8 mouse cellular contexts compared by ENCODE assay signal in the genomic region with DNA sequence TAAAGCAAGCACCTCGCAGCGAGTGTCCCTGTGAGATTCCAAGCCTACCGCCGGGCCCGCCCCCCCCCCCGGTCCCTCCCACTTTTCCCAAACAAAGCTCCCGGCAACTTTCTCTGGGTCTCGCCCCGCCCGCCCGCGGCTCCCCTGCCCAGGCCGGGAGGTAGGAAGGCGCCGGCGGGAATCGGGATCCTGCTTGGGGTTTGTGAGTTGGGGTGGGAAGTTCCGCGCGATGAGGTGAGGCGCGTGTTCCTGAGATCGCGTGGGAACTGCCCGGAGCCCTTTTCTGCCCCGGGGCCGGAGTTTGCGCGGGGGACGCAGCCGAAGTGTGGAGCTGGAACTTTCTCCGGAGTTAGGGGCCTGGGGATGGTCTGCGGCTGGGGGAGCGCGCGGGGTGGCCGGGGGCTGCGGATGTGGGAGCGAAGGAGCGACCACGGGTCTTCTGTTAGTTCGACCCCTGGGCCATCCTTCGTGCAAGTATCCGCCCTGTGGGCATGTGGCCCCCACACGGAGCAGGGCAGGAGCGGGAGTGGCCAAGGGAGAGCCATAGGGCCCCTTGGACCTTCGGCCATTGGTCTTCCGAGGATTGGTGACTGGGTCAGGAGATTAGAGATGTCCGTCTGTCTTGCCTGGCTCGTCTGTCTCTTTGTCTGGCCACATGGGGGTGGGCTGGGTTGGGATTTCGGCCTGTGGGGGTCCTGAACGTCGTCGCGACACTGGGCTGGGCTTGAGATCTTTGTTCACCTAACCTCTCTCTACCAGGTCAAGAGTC. TPM values are rescaled to one million over a fixed set of nuclear protein-coding genes. Genes with fewer than 3 reads are reported as not detected.
DNase-seq lines count a peak whose midpoint lies in the region; ATAC-seq and TF ChIP-seq lines count a peak whose summit lies in the region.

A gene (plus strand): TSS at position 81 of the 769 bp plus-strand sequence.

- peaks cover 13% of the 10 kb centered on the region for H3K27me3 ChIP-seq in heart, embryonic 14.5 days (ENCODE audit: control insufficient read depth, insufficient read depth, low read length)
- H3K27me3 ChIP-seq in limb, embryonic 10.5 days (ENCODE audit: low read depth, poor library complexity, severe bottlenecking) = peaks cover 27% of the 10 kb centered on the region
- peaks cover 19% of the 10 kb centered on the region for H3K27me3 ChIP-seq in midbrain, embryonic 13.5 days

- H3K4me1 ChIP-seq in cortical plate, adult 2 months (ENCODE audit: control insufficient read depth, insufficient read depth, low read length) = no peaks in the 10 kb centered on the region
- peaks cover 21 to 24% of the 10 kb centered on the region in 2 experiments for H3K4me1 ChIP-seq in heart, embryonic 14.5 days (ENCODE audit: control insufficient read depth in 2 of 2, insufficient read depth in 2 of 2, low read length in 2 of 2)
- peaks cover 54% of the 10 kb centered on the region for H3K4me1 ChIP-seq in limb, embryonic 10.5 days
- H3K4me1 ChIP-seq in midbrain, embryonic 13.5 days (replicated peaks) = peaks cover 50% of the 10 kb centered on the region

- peak; percentile 44 for DNase-seq in gastrocnemius, postnatal 10 days
- no peak for DNase-seq in gastrocnemius, postnatal 36 days
- DNase-seq in limb, embryonic 10.5 days (ENCODE audit: low spot score) = peak; percentile 87
- DNase-seq in frontal cortex, postnatal 10 days (ENCODE audit: low spot score in 2 of 2) = no peak
- DNase-seq in cerebellum, adult 11 months = no peak

- peak within 1 kb of the TSS; percentile 77 for H3K4me2 ChIP-seq in heart, embryonic 14.5 days (ENCODE audit: low read length)
- peak within 1 kb of the TSS; percentile 69 for H3K4me2 ChIP-seq in midbrain, embryonic 13.5 days (replicated peaks)

- intact Hi-C loops in gastrocnemius, postnatal 36 days (cut with DNase I) = no loop called here

- TF ChIP-seq POLR2A in cortical plate, adult 2 months (IDR thresholded peaks at IDR 0.05; ENCODE audit: extremely low read depth, insufficient read depth, low read length) = no peak

- no peak for TF ChIP-seq CTCF in cortical plate, adult 2 months (IDR thresholded peaks at IDR 0.05; ENCODE audit: extremely low read depth, insufficient read depth, low read length)

- no peaks in the 10 kb centered on the region for H3K9me3 ChIP-seq in heart, embryonic 14.5 days (ENCODE audit: control insufficient read depth, low read length)
- H3K9me3 ChIP-seq in limb, embryonic 10.5 days (replicated peaks) = no peaks in the 10 kb centered on the region
- no peaks in the 10 kb centered on the region for H3K9me3 ChIP-seq in midbrain, embryonic 13.5 days

- H3K4me3 ChIP-seq in cortical plate, adult 2 months (ENCODE audit: insufficient read depth, low read length) = peak within 1 kb of the TSS; percentile 16
- H3K4me3 ChIP-seq in heart, embryonic 14.5 days (ENCODE audit: control insufficient read depth in 1 of 2, insufficient read depth in 1 of 2, low read depth in 1 of 2, low read length in 2 of 2) = peak within 1 kb of the TSS; percentile 78 to 98
- peak within 1 kb of the TSS; percentile 98 for H3K4me3 ChIP-seq in limb, embryonic 10.5 days
- peak within 1 kb of the TSS; percentile 59 for H3K4me3 ChIP-seq in midbrain, embryonic 13.5 days (replicated peaks)

- peaks cover 37% of the 10 kb centered on the region for H3K36me3 ChIP-seq in heart, embryonic 14.5 days (ENCODE audit: control insufficient read depth, insufficient read depth, low read length)
- H3K36me3 ChIP-seq in limb, embryonic 10.5 days = peaks cover 39% of the 10 kb centered on the region
- H3K36me3 ChIP-seq in midbrain, embryonic 13.5 days = peaks cover 21% of the 10 kb centered on the region

- ATAC-seq in heart, embryonic 14.5 days (ENCODE audit: insufficient number of reproducible peaks, insufficient read depth, low FRiP score, low read depth) = peak; percentile 58; the same call in 1 of the 2 replicates
- ATAC-seq in midbrain, embryonic 13.5 days = peak; percentile 54

- peak within 1 kb of the TSS; percentile 98 for H3K9ac ChIP-seq in heart, embryonic 14.5 days (ENCODE audit: low read length)
- H3K9ac ChIP-seq in midbrain, embryonic 13.5 days (replicated peaks) = peak within 1 kb of the TSS; percentile 89

- whole genome bisulfite sequencing in heart, embryonic 14.5 days = under 1% methylated on average over 54 of the region's 55 CpGs
- WGBS in limb, embryonic 10.5 days = under 1% methylated on average over 54 of the region's 55 CpGs
- under 1% methylated on average over 55 of the region's 55 CpGs for WGBS in midbrain, embryonic 13.5 days

- H3K27ac ChIP-seq in cortical plate, adult 2 months (ENCODE audit: insufficient read depth, low read length) = no peak within 1 kb of the TSS
- peak within 1 kb of the TSS; percentile 94 to 96 for H3K27ac ChIP-seq in heart, embryonic 14.5 days (replicated peaks in 1 of 2; ENCODE audit: control insufficient read depth in 1 of 2, insufficient read depth in 1 of 2, low read depth in 2 of 2, low read length in 2 of 2)
- H3K27ac ChIP-seq in limb, embryonic 10.5 days = peak within 1 kb of the TSS; percentile 100
- peak within 1 kb of the TSS; percentile 92 for H3K27ac ChIP-seq in midbrain, embryonic 13.5 days

RNA-seq across cellular contexts. Expression of the gene that starts here (rescaled TPM):
- total RNA-seq in gastrocnemius, postnatal 10 days (2021) = 10 to 100 TPM; 15.6 to 25.9 TPM
- total RNA-seq in gastrocnemius, postnatal 36 days (2021) = 1 to 10 TPM; 2.7 to 3.3 TPM
- polyA plus RNA-seq in cortical plate, adult 2 months (2012; rRNA removed) = 5.0 and 6.4 TPM in 2 replicates
- polyA plus RNA-seq in heart, embryonic 14.5 days (2014; fragmentation: Nextera tagmentation; extraction: Ambion mirVana) = 106 and 111 TPM in 2 replicates
- 435 and 481 TPM in 2 replicates for polyA plus RNA-seq in limb, embryonic 10.5 days (2016; fragmentation: Nextera tagmentation; extraction: Ambion mirVana)
- 112 and 124 TPM in 2 replicates for polyA plus RNA-seq in midbrain, embryonic 13.5 days (2015; fragmentation: Nextera tagmentation; extraction: Ambion mirVana)

Comparison
In these comparisons a context has a peak if more than half of its experiments do, and no peak if none do; other contexts are left out.
1. RNA of the gene that starts here (polyA plus RNA-seq): 435 to 481 TPM in limb, embryonic 10.5 days, 112 to 124 TPM in midbrain, embryonic 13.5 days and 106 to 111 TPM in heart, embryonic 14.5 days; 5.0 to 6.4 TPM in cortical plate, adult 2 months; every median in the first group is over 10 times any median in the second.
2. DNase-seq: peak in gastrocnemius, postnatal 10 days (single experiment) and limb, embryonic 10.5 days (single experiment); none in gastrocnemius, postnatal 36 days (0 of 2), frontal cortex, postnatal 10 days (0 of 2) and cerebellum, adult 11 months (single experiment).
3. H3K4me3 ChIP-seq: peak in every context shown above with its lines; median percentile 98 in limb, embryonic 10.5 days; 88 in heart, embryonic 14.5 days; 59 in midbrain, embryonic 13.5 days; 16 in cortical plate, adult 2 months.